Mouse (Mus musculus): ENCODE data around the gene Dlx1.
A peak's percentile ranks its signal among the peaks of the same experiment; 100 is the strongest.

Dlx1 gene

GRCm38 (mm10) chr2:71545882-71546639 lies 18.1 kb downstream of the Dlx1 start:
- no peak for DNase-seq (ENCODE audit: low read depth, low spot score)

GRCm38 (mm10) chr2:71546640-71547071 lies 18.7 kb downstream of the Dlx1 start, which contains the start of gene Dlx2:
Dlx2 (minus strand) TSS chr2:71546754.
- no peak for DNase-seq (ENCODE audit: low read depth, low spot score)

- peak; percentile 51 for DNase-seq (ENCODE audit: low read depth, low spot score)
These were observed 19.9 kb downstream of the Dlx1 start for GRCm38 (mm10) chr2:71547829-71548228.

GRCm38 (mm10) chr2:71550330-71550729 lies 22.4 kb downstream of the Dlx1 start:
- no peak for DNase-seq (ENCODE audit: low read depth, low spot score)

- DNase-seq (ENCODE audit: low read depth, low spot score): no peak
These were observed 23.8 kb downstream of the Dlx1 start for GRCm38 (mm10) chr2:71551704-71552103.

GRCm38 (mm10) chr2:71556071-71556470 lies 28.2 kb downstream of the Dlx1 start:
- DNase-seq (ENCODE audit: low read depth, low spot score): no peak

- DNase-seq (ENCODE audit: low read depth, low spot score): no peak
These were observed 38.6 kb downstream of the Dlx1 start for GRCm38 (mm10) chr2:71566466-71566865.

GRCm38 (mm10) chr2:71573736-71574135 lies 45.8 kb downstream of the Dlx1 start:
- DNase-seq (ENCODE audit: low read depth, low spot score): no peak

- no peak for DNase-seq (ENCODE audit: low read depth, low spot score)
These were observed 49.1 kb downstream of the Dlx1 start for GRCm38 (mm10) chr2:71577059-71577458.

- no peak for DNase-seq (ENCODE audit: low read depth, low spot score)
These were observed 52.9 kb downstream of the Dlx1 start for GRCm38 (mm10) chr2:71580632-71581466.

- no peak for DNase-seq (ENCODE audit: low read depth, low spot score)
These were observed 53.6 kb downstream of the Dlx1 start for GRCm38 (mm10) chr2:71581488-71581887.

Data from c-Kit-negative CD71-positive TER-119-positive erythroid progenitor cells, embryonic 14.5 days (primary cell).